Mouse (Mus musculus) retina, embryonic 14.5 days (tissue): ENCODE measurements around the gene Ksr1.
A peak's percentile ranks its signal among the peaks of the same experiment; 100 is the strongest.

Source experiments
- DNase-seq: peaks from one replicate; pipeline ENCODE4 v3.0.0-alpha.2; 2015; ENCODE audit warnings: low spot score

The Ksr1 gene

GRCm38 (mm10) chr11:79146331-79146767 lies at the start of gene Ksr1:
TSS of gene Ksr1 (minus strand) at chr11:79146407.
- DNase-seq, result peak; percentile 97

GRCm38 (mm10) chr11:79192176-79192575 lies 46.0 kb upstream of the Ksr1 start:
- peak; percentile 35 for DNase-seq

- no peak for DNase-seq
Observed at GRCm38 (mm10) chr11:79191214-79191613, 45.0 kb upstream of the Ksr1 start.

- DNase-seq, result no peak
Observed at GRCm38 (mm10) chr11:79190257-79190656, 44.0 kb upstream of the Ksr1 start.

- no peak for DNase-seq
Observed at GRCm38 (mm10) chr11:79188176-79188575, 42.0 kb upstream of the Ksr1 start.

- no peak for DNase-seq
Observed at GRCm38 (mm10) chr11:79187291-79187690, 41.1 kb upstream of the Ksr1 start.

GRCm38 (mm10) chr11:79185683-79186082 lies 39.5 kb upstream of the Ksr1 start:
- no peak for DNase-seq

GRCm38 (mm10) chr11:79184126-79184888 lies 38.1 kb upstream of the Ksr1 start:
- no peak for DNase-seq

GRCm38 (mm10) chr11:79183400-79183799 lies 37.2 kb upstream of the Ksr1 start:
- no peak for DNase-seq

GRCm38 (mm10) chr11:79182881-79183280 lies 36.7 kb upstream of the Ksr1 start:
- DNase-seq, result no peak

GRCm38 (mm10) chr11:79181914-79182313 lies 35.7 kb upstream of the Ksr1 start:
- no peak for DNase-seq

- DNase-seq, result no peak
Observed at GRCm38 (mm10) chr11:79176687-79177086, 30.5 kb upstream of the Ksr1 start.

GRCm38 (mm10) chr11:79172054-79172453 lies 25.8 kb upstream of the Ksr1 start:
- no peak for DNase-seq

- no peak for DNase-seq
Observed at GRCm38 (mm10) chr11:79166582-79167300, 20.5 kb upstream of the Ksr1 start.

GRCm38 (mm10) chr11:79161077-79161758 lies 15.0 kb upstream of the Ksr1 start:
- DNase-seq, result no peak

GRCm38 (mm10) chr11:79160127-79160526 lies 13.9 kb upstream of the Ksr1 start:
- no peak for DNase-seq

GRCm38 (mm10) chr11:79157729-79158128 lies 11.5 kb upstream of the Ksr1 start:
- DNase-seq, result no peak

- DNase-seq, result no peak
Observed at GRCm38 (mm10) chr11:79155348-79155747, 9.1 kb upstream of the Ksr1 start.

- no peak for DNase-seq
Observed at GRCm38 (mm10) chr11:79152696-79153095, 6.5 kb upstream of the Ksr1 start.

- no peak for DNase-seq
Observed at GRCm38 (mm10) chr11:79151874-79152273, 5.7 kb upstream of the Ksr1 start.

- DNase-seq, result no peak
Observed at GRCm38 (mm10) chr11:79150301-79150700, 4.1 kb upstream of the Ksr1 start.

- no peak for DNase-seq
Observed at GRCm38 (mm10) chr11:79149295-79149694, 3.1 kb upstream of the Ksr1 start.

- no peak for DNase-seq
Observed at GRCm38 (mm10) chr11:79148783-79149182, 2.6 kb upstream of the Ksr1 start.
